Mouse (Mus musculus): ENCODE measurements around the gene Tshb. TPM values are rescaled to one million over a fixed set of nuclear protein-coding genes. Genes with fewer than 3 reads are reported as not detected.

Tshb gene
- polyA plus RNA-seq, 1 experiment = not detected

- no peaks in the 10 kb centered on the region; the same call in 1 of the 2 replicates for H3K27me3 ChIP-seq (replicated peaks; ENCODE audit: control insufficient read depth, insufficient read depth, low read length)
- H3K4me1 ChIP-seq (ENCODE audit: control insufficient read depth, insufficient read depth, low read length) = peaks cover 2% of the 10 kb centered on the region; the same call in 1 of the 2 replicates
- 71% methylated on average over 10 of the region's 10 CpGs for WGBS
- peak; percentile 30 for DNase-seq
- no peak overlapping the region for H3K4me3 ChIP-seq (ENCODE audit: insufficient read depth, low read depth, low read length)
- TF ChIP-seq CTCF (conservative IDR thresholded peaks at IDR 0.05; ENCODE audit: insufficient read depth, insufficient read length, low read depth, low read length) = no peak
- TF ChIP-seq POLR2A (IDR thresholded peaks at IDR 0.05; ENCODE audit: low read depth, low read length) = no peak
- H3K27ac ChIP-seq (ENCODE audit: insufficient read depth, low read depth, low read length) = peak overlapping the region; percentile 27
- no peaks in the 10 kb centered on the region for H3K36me3 ChIP-seq (ENCODE audit: control insufficient read depth, insufficient read depth, low read length)
Observed at GRCm38 (mm10) chr3:102738161-102738901, 44.2 kb downstream of the Tshb start.

- WGBS = 73% methylated on average over 6 of the region's 6 CpGs
- peaks cover 2% of the 10 kb centered on the region; the same call in 1 of the 2 replicates for H3K4me1 ChIP-seq (ENCODE audit: control insufficient read depth, insufficient read depth, low read length)
- H3K36me3 ChIP-seq (ENCODE audit: control insufficient read depth, insufficient read depth, low read length) = no peaks in the 10 kb centered on the region
- no peak for DNase-seq
- TF ChIP-seq CTCF (conservative IDR thresholded peaks at IDR 0.05; ENCODE audit: insufficient read depth, insufficient read length, low read depth, low read length) = no peak
- TF ChIP-seq POLR2A (IDR thresholded peaks at IDR 0.05; ENCODE audit: low read depth, low read length) = no peak
- no peaks in the 10 kb centered on the region; the same call in 1 of the 2 replicates for H3K27me3 ChIP-seq (replicated peaks; ENCODE audit: control insufficient read depth, insufficient read depth, low read length)
- H3K27ac ChIP-seq (ENCODE audit: insufficient read depth, low read depth, low read length) = no peak overlapping the region
- no peak overlapping the region for H3K4me3 ChIP-seq (ENCODE audit: insufficient read depth, low read depth, low read length)
Observed at GRCm38 (mm10) chr3:102737106-102737505, 45.4 kb downstream of the Tshb start.

GRCm38 (mm10) chr3:102736436-102736835 is 46.1 kb downstream of the Tshb start:
- TF ChIP-seq POLR2A (IDR thresholded peaks at IDR 0.05; ENCODE audit: low read depth, low read length) = no peak
- no peak for TF ChIP-seq CTCF (conservative IDR thresholded peaks at IDR 0.05; ENCODE audit: insufficient read depth, insufficient read length, low read depth, low read length)
- Histone ChIP-seq H3K4me3 (ENCODE audit: insufficient read depth, low read depth, low read length) (no peak overlapping the region), H3K27ac (ENCODE audit: insufficient read depth, low read depth, low read length) (no peak overlapping the region), H3K4me1 (ENCODE audit: control insufficient read depth, insufficient read depth, low read length) (peaks cover 2% of the 10 kb centered on the region; the same call in 1 of the 2 replicates), H3K36me3 (ENCODE audit: control insufficient read depth, insufficient read depth, low read length) (no peaks in the 10 kb centered on the region), H3K27me3 (replicated peaks; ENCODE audit: control insufficient read depth, insufficient read depth, low read length) (no peaks in the 10 kb centered on the region; the same call in 1 of the 2 replicates)
- DNase-seq = no peak
- WGBS = 45% methylated on average over 6 of the region's 6 CpGs

- Histone ChIP-seq H3K4me1 (ENCODE audit: control insufficient read depth, insufficient read depth, low read length) (peaks cover 2% of the 10 kb centered on the region; the same call in 1 of the 2 replicates), H3K27me3 (replicated peaks; ENCODE audit: control insufficient read depth, insufficient read depth, low read length) (no peaks in the 10 kb centered on the region; the same call in 1 of the 2 replicates), H3K4me3 (ENCODE audit: insufficient read depth, low read depth, low read length) (no peak overlapping the region), H3K27ac (ENCODE audit: insufficient read depth, low read depth, low read length) (no peak overlapping the region), H3K36me3 (ENCODE audit: control insufficient read depth, insufficient read depth, low read length) (no peaks in the 10 kb centered on the region)
- 64% methylated on average over 6 of the region's 6 CpGs for WGBS
- no peak for TF ChIP-seq CTCF (conservative IDR thresholded peaks at IDR 0.05; ENCODE audit: insufficient read depth, insufficient read length, low read depth, low read length)
- TF ChIP-seq POLR2A (IDR thresholded peaks at IDR 0.05; ENCODE audit: low read depth, low read length) = no peak
- no peak for DNase-seq
Observed at GRCm38 (mm10) chr3:102735638-102736037, 46.9 kb downstream of the Tshb start.

- peak; percentile 8 for DNase-seq
- H3K27ac ChIP-seq (ENCODE audit: insufficient read depth, low read depth, low read length) = no peak overlapping the region
- WGBS = 3% methylated on average over 33 of the region's 33 CpGs
Observed at GRCm38 (mm10) chr3:102735031-102735558, 47.4 kb downstream of the Tshb start.

GRCm38 (mm10) chr3:102734313-102735030 is 48.0 kb downstream of the Tshb start, which contains the start of gene Tspan2:
Tspan2 (plus strand) TSS chr3:102734529.
- 2% methylated on average over 54 of the region's 54 CpGs for WGBS
- H3K27ac ChIP-seq (ENCODE audit: insufficient read depth, low read depth, low read length) = no peak within 1 kb of the TSS
- H3K27me3 ChIP-seq (replicated peaks; ENCODE audit: control insufficient read depth, insufficient read depth, low read length) = no peaks in the 10 kb centered on the region; the same call in 1 of the 2 replicates
- H3K4me1 ChIP-seq (ENCODE audit: control insufficient read depth, insufficient read depth, low read length) = peaks cover 2% of the 10 kb centered on the region; the same call in 1 of the 2 replicates
- DNase-seq = peak; percentile 40
- peak within 1 kb of the TSS; percentile 67 for H3K4me3 ChIP-seq (ENCODE audit: insufficient read depth, low read depth, low read length)
- no peak for TF ChIP-seq POLR2A (IDR thresholded peaks at IDR 0.05; ENCODE audit: low read depth, low read length)
- no peak for TF ChIP-seq CTCF (conservative IDR thresholded peaks at IDR 0.05; ENCODE audit: insufficient read depth, insufficient read length, low read depth, low read length)
- no peaks in the 10 kb centered on the region for H3K36me3 ChIP-seq (ENCODE audit: control insufficient read depth, insufficient read depth, low read length)

More at GRCm38 (mm10) chr3:102735031-102735558, 47.4 kb downstream of the Tshb start:
- peak overlapping the region; percentile 67 for H3K4me3 ChIP-seq (ENCODE audit: insufficient read depth, low read depth, low read length)
- peaks cover 2% of the 10 kb centered on the region; the same call in 1 of the 2 replicates for H3K4me1 ChIP-seq (ENCODE audit: control insufficient read depth, insufficient read depth, low read length)
- TF ChIP-seq CTCF (conservative IDR thresholded peaks at IDR 0.05; ENCODE audit: insufficient read depth, insufficient read length, low read depth, low read length) = no peak
- TF ChIP-seq POLR2A (IDR thresholded peaks at IDR 0.05; ENCODE audit: low read depth, low read length) = no peak
- no peaks in the 10 kb centered on the region; the same call in 1 of the 2 replicates for H3K27me3 ChIP-seq (replicated peaks; ENCODE audit: control insufficient read depth, insufficient read depth, low read length)
- H3K36me3 ChIP-seq (ENCODE audit: control insufficient read depth, insufficient read depth, low read length) = no peaks in the 10 kb centered on the region

All from kidney, adult 2 months (tissue).